Mouse (Mus musculus): ENCODE data around the gene Myo1e.

DNA sequence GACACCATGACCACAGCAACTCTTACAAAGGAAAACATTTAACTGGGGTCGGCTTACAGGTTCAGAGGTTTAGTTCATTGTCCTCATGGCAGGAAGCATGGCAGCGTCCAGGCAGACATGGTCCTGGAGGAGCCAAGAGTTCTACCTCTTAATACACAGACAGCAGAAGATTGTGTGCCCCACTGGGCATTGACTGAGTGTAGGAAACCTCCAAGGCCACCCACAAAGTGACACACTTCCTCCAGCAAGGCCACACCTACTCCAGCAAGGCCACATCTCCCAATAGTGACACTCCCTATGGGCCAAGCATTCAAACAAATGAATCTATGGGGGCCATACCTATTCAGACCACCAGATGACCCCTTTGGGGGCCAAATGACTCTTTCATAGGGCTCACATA is 188.9 kb downstream of the Myo1e start:
- TF ChIP-seq MAFK (IDR thresholded peaks at IDR 0.05; ENCODE audit: insufficient read depth, low read depth, low read length): no peak
- no peak for TF ChIP-seq ZNF384 (IDR thresholded peaks at IDR 0.05; ENCODE audit: low read depth, low read length)
- no peak for TF ChIP-seq CHD2 (IDR thresholded peaks at IDR 0.05; ENCODE audit: low read depth, low read length)

Measured in ES-E14 (cell line).